Mouse (Mus musculus) C2C12 (cell line): ENCODE measurements around the gene 4930435E12Rik.

ENCODE experiments used
- CTCF ChIP-seq: IDR thresholded peaks from one replicate; pipeline ENCODE4 v1.5.1; 2011; ENCODE audit not compliant: control insufficient read depth, insufficient read depth, insufficient read length
- FOSL1 ChIP-seq: IDR thresholded peaks from one replicate; pipeline ENCODE4 v1.8.0; 2011; ENCODE audit warnings: mild to moderate bottlenecking, low read length; ENCODE audit not compliant: poor library complexity, insufficient read depth, severe bottlenecking
- MAX ChIP-seq: IDR thresholded peaks from one replicate; pipeline ENCODE4 v1.6.1; 2011; ENCODE audit warnings: mild to moderate bottlenecking, control low read depth
- MYOD1 ChIP-seq: IDR thresholded peaks from one replicate; pipeline ENCODE4 v1.6.1; 2011; ENCODE audit warnings: low read depth; ENCODE audit not compliant: control insufficient read depth, insufficient read length
- MYOG ChIP-seq: IDR thresholded peaks from one replicate; pipeline ENCODE4 v1.6.1; 2011; ENCODE audit not compliant: control insufficient read depth, insufficient read length; ENCODE audit errors: extremely low read depth
- USF1 ChIP-seq: IDR thresholded peaks from one replicate; pipeline ENCODE4 v1.6.1; 2011; ENCODE audit warnings: low read depth, mild to moderate bottlenecking, control low read depth, moderate library complexity

GRCm38 (mm10) chr16:38782524-38783067 is 46.0 kb downstream of the 4930435E12Rik start:
- TF ChIP-seq CTCF (no peak), MAX (no peak), FOSL1 (no peak), USF1 (no peak), MYOG (no peak), MYOD1 (peak; percentile 22)
